Mouse (Mus musculus) Muller cell, postnatal 12 days (primary cell): ENCODE data around the gene Defb45.
A peak's percentile ranks its signal among the peaks of the same experiment; 100 is the strongest.

Source experiments
- DNase-seq: peaks from one replicate; pipeline ENCODE4 v3.0.0-alpha.2; 2015; ENCODE audit errors: inconsistent ontology term

Defb45 gene

DNA sequence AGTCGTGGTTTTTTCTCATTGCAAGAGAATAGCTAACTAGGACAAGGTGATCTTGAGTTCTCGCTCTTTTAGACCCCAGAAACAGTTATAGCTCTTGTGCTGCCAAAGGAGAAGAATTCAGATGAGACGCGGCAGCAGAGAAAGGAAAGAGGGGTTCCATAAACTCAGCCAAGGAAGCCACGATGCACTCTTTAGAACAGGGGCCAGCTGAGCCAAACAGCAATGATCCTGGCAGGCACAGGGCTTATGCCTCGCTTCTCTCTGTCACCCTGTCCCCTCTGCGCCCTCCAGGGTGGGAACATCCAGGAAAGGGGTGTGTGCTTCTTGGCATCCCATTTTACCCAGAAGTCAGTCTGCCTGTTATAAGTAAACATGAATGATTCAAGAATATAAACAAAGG, at the start of gene Defb45:
Gene Defb45, minus strand, starts transcription at position 101 of the 400 bp plus-strand sequence.
- DNase-seq = no peak

DNA sequence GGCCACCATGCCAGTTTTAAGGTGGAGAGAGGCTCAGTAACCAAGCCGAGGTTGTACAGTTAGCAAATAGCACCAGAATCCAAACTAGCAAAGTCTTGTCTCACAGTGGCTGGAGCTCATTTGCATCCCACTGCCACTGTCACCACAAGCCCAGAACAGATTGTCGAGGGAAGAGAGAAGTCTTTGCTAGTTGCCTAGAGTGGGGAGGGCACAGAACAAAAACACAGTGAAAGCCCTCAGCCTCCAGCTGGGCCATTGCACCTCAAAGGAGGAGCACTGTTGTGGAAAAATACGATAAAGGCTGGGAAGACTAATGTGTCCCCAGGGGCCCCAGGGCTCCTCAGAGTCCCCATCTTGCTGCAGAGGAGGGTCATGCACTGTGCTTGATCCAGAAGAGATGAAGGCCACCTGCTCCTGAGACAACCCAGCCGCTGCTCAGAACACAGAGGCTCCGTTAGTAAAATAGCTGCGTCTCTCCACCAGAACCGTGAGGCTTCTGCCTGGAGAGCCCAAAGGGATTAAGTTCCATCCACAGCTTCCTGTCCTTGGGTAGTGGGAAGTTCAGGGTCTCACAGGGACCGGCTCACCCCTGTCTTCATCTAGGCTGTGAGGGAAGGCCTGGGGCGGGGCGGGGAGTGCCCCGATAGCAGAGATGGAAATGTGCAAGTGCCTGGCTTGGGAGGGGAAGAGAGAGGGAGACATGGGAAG, 40.4 kb upstream of the Defb45 start:
- DNase-seq = no peak

- no peak for DNase-seq
These were observed 39.7 kb upstream of the Defb45 start for GRCm38 (mm10) chr2:152638865-152639264.

DNA sequence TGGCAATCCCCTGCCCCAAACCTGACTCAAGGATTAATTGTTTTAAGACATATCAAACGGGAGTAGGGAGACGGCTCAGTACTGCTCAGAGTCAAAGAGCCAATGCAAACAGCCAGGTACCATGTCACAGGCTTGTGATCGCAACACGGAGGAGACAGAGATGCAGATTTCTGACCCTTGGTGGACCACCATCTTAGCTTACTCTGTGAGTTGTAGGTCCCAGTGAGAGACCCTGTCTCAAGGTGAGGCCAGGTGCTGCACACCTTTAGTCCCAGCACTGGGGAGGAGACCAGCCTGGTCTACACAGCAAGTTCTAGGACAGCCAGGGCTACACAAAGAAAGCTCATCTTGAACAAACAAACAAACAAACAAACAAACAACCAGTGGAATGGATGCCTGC, 38.2 kb upstream of the Defb45 start:
- DNase-seq = no peak

GRCm38 (mm10) chr2:152637006-152637322, 37.8 kb upstream of the Defb45 start:
- DNase-seq = no peak

- DNase-seq = peak; percentile 22
These were observed 37.2 kb upstream of the Defb45 start for GRCm38 (mm10) chr2:152636246-152637005.

DNA sequence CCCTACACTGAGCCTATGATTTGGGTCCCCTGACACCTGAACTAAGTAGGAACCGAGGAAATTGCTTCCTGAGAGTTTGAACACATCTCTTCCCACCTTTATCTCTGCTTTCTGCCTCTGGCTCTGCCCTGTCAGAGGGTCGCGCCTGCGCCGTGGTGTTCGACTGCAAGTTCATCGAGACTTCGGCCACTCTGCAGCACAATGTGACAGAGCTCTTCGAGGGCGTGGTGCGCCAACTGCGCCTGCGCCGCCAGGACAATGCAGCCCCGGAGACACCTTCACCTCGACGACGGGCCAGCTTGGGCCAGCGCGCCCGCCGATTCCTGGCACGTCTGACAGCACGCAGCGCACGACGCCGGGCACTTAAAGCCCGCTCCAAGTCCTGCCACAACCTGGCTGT, 35.1 kb upstream of the Defb45 start:
- DNase-seq = no peak

- no peak for DNase-seq
These were observed 34.1 kb upstream of the Defb45 start for GRCm38 (mm10) chr2:152633334-152633733.

- no peak for DNase-seq
These were observed 30.7 kb upstream of the Defb45 start for GRCm38 (mm10) chr2:152629904-152630303.

DNA sequence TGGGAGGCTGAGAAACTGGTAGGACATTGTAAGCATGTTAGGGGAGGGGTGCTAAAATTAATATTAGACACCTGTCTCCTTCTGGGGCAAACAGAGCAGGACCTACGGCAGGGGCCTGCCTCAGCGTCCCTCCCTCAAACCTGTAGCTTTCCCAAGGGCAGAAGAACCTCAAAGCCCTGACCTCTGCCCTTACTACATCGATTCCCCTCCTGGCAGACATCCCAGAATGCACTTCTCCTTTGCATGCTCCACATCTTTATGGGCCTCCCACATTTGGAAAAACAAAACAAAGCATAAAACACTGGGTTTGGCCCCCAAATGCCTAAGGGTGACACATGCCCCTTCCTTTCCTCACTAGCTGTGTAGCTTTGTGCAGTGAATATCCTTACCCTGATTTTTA, 30.0 kb upstream of the Defb45 start:
- no peak for DNase-seq

DNA sequence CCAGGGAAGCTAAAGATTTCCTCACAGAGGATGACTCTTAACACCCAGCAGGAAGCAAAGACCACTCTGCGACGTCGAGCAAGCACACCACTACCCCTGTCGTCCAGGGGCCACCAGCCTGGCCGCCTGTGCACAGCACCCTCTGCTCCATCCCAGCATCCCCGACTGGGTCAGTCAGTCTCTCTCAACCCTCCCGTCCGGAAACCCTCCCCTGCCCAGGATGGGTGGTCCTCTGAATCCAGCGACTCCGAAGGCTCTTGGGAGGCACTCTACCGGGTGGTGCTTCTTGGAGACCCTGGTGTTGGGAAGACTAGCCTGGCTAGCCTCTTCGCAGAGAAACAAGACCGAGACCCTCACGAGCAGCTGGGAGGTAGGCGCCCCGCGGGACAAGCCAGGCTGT, 28.9 kb upstream of the Defb45 start:
- DNase-seq = no peak

DNA sequence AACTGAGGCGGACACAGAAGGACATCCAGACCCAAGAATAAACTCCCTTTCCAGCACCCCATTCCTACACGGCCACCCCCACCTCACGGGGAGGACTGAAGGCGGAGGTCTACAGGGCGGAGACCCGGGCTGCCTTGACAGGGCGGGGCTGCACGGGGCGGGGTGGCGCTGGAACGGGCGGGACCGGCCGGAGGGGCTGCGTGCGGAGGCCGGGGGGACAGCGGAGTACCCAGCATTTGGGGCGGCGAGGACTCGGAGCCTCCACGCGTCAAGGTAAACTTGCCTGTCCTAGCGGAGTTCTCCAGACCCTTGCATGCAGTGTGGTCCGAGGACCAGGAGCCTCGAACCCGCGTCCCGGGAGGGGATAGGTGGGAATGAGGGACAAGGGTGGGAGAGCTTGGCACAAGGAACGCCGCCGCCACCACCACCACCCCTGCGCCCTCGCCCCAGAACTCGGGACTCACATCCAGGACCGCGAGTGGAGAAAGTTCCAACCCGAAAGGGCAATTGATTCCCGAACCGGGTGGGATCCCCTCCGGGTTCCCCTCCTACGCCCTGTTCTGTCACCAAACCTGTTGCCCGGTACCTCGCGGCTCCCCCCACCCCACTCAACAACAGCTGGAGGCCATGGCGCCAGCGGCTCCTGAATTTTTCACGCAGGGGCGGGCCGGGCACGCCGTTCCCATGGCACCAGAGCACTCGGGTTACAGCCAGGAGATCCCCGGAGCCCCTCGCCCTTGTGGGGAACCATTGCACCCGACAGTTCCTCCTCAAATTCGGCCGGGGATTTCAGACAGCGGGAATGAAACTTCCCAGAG, 27.8 kb upstream of the Defb45 start, which contains the start of gene Rem1:
Gene Rem1, plus strand, starts transcription at position 178 of the 818 bp plus-strand sequence.
- DNase-seq = peak; percentile 13

GRCm38 (mm10) chr2:152625256-152625655, 26.1 kb upstream of the Defb45 start:
- DNase-seq = no peak

DNA sequence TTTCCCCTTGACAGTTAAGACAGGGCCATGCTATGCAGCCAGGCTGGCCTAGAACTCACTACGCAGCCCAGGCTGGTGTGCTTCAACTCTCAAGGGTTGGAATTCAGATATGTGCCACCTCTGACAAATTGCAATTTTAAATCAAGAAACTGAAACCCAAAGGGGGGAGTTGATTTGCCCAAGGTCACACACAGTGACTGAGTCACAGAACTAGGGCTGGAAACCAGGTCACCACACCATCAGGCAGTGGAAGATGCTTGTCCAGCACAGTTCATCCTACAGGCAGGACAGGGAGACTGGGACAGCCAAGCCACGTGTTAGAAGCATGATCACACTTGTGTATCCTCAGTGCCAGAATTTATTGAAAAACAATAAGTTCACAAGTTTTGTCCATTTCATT, 25.4 kb upstream of the Defb45 start:
- DNase-seq = no peak

- DNase-seq = no peak
These were observed 23.8 kb upstream of the Defb45 start, which contains the start of gene Defb25 for GRCm38 (mm10) chr2:152622953-152623352. Gene Defb25, minus strand, starts transcription at chr2:152623053.

DNA sequence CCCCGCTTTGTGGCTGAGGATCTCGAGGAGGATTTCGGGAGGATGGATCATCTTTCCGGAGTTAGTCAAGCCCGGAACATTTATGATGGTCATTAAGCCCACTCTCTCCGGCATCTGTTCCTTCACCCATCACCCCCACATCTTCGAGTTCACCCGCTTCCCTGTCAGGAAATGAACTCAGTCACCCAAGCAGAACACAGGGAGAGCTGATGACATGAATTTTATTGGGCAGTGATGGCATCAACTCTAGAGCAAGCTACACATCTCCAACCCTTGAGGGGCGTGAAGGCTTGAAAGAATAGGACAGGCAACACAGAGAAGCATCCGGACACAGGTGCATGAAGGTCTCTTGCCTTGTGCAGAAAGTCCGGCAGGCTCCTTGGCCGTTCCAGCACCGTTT, 23.0 kb upstream of the Defb45 start:
- no peak for DNase-seq

- no peak for DNase-seq
These were observed 21.4 kb upstream of the Defb45 start for GRCm38 (mm10) chr2:152620367-152621134.

- no peak for DNase-seq
These were observed 18.2 kb upstream of the Defb45 start for GRCm38 (mm10) chr2:152617374-152617773.

DNA sequence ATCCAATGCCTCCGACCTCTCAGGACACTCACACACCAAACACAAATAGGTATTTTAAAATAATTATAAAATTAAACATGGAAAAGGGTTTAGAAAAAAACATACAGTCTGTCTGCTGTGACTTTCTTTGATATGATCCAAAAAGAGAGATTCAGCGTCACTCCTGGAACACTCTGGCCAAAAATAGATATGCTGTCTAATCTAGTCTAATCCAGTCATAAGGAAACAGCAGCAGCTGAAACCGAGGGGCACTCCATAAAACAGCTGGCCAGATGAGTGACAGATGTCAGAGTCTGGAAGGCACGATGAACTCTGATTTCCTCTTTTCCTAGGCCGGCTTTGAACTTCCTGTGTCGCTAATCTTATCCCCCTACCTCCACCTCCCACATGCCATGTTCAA, 17.3 kb upstream of the Defb45 start:
- no peak for DNase-seq

- peak; percentile 47 for DNase-seq
These were observed 16.4 kb upstream of the Defb45 start for GRCm38 (mm10) chr2:152615563-152615962.

DNA sequence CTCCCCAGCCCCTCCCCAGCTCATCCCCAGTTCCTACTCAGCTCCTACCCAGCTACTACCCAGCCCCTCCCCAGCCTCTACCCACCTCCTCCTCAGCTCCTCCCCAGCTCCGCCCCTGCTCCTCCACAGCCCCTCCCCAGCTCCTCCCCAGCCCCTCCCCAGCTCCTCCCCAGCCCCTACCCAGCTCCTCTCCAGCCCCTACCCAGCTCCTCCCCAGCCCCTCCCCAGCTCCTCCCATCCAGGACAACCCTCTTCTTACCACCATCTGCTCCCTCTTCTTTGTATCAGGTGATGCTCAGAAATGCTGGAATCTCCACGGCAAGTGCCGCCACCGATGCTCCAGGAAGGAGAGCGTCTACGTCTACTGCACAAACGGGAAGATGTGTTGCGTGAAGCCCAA, 13.0 kb upstream of the Defb45 start:
- no peak for DNase-seq

GRCm38 (mm10) chr2:152608719-152609118, 9.5 kb upstream of the Defb45 start:
- no peak for DNase-seq
